Mouse (Mus musculus) E14TG2a.4 (cell line): ENCODE results near the gene Gm45234.

Experiments
- H3K27me3 ChIP-seq: 2 replicates; pipeline ENCODE4 v1.6.1; 2014; ENCODE audit warnings: low read length, control low read depth; ENCODE audit not compliant: insufficient read depth
- H3K36me3 ChIP-seq: 2 replicates; pipeline ENCODE4 v1.6.1; 2014; ENCODE audit warnings: low read length, control low read depth; ENCODE audit not compliant: insufficient read depth
- H3K4me1 ChIP-seq: replicated peaks from 2 replicates; pipeline ENCODE4 v1.6.1; 2014; ENCODE audit warnings: low read depth, low read length, control low read depth
- H3K4me3 ChIP-seq: replicated peaks from 2 replicates; pipeline ENCODE4 v1.5.1; 2014; ENCODE audit warnings: mild to moderate bottlenecking, low read length
- H3K9me3 ChIP-seq: 2 replicates; pipeline ENCODE4 v1.6.1; 2014; ENCODE audit warnings: low read length, control low read depth
- CTCF ChIP-seq: conservative IDR thresholded peaks from 2 replicates; pipeline ENCODE4 v1.5.1; 2014; ENCODE audit warnings: low read length
- NANOG ChIP-seq: IDR thresholded peaks from 2 replicates; pipeline ENCODE4 v1.6.1; 2014; ENCODE audit warnings: borderline replicate concordance, low read length, mixed read lengths
- POU5F1 ChIP-seq: IDR thresholded peaks from 2 replicates; pipeline ENCODE4 v1.6.1; 2014; ENCODE audit warnings: low read length, borderline replicate concordance

The Gm45234 gene

GRCm38 (mm10) chr6:124711824-124712782, 43.7 kb downstream of the Gm45234 start, which contains the start of the genes Emg1 and Phb2:
Gene Emg1, minus strand, starts transcription at chr6:124712178.
Gene Phb2, plus strand, starts transcription at chr6:124712336.
- Histone ChIP-seq H3K36me3 (peaks cover 80% of the 10 kb centered on the region), H3K4me1 (peaks cover 83% of the 10 kb centered on the region), H3K27me3 (no peaks in the 10 kb centered on the region), H3K9me3 (no peaks in the 10 kb centered on the region), H3K4me3 (peak within 1 kb of the TSS; percentile 100)
- TF ChIP-seq CTCF = no peak
- no peak for TF ChIP-seq POU5F1
- TF ChIP-seq NANOG = no peak

- Histone ChIP-seq H3K4me3 (no peak overlapping the region), H3K9me3 (no peaks in the 10 kb centered on the region), H3K36me3 (peaks cover 80% of the 10 kb centered on the region), H3K27me3 (no peaks in the 10 kb centered on the region), H3K4me1 (peaks cover 80% of the 10 kb centered on the region)
- TF ChIP-seq CTCF = no peak
- no peak for TF ChIP-seq POU5F1
Measured at GRCm38 (mm10) chr6:124708289-124708889, 47.4 kb downstream of the Gm45234 start.

- peaks cover 97% of the 10 kb centered on the region for H3K36me3 ChIP-seq
- peaks cover 96% of the 10 kb centered on the region for H3K4me1 ChIP-seq
- no peaks in the 10 kb centered on the region for H3K27me3 ChIP-seq
- TF ChIP-seq NANOG = no peak
- no peak for TF ChIP-seq POU5F1
- no peak for TF ChIP-seq CTCF
- no peaks in the 10 kb centered on the region for H3K9me3 ChIP-seq
- no peak overlapping the region for H3K4me3 ChIP-seq
Measured at GRCm38 (mm10) chr6:124706061-124706627, 49.7 kb downstream of the Gm45234 start.

- Histone ChIP-seq H3K9me3 (no peaks in the 10 kb centered on the region), H3K36me3 (peaks cover 100% of the 10 kb centered on the region), H3K4me1 (peaks cover 97% of the 10 kb centered on the region), H3K4me3 (no peak overlapping the region), H3K27me3 (no peaks in the 10 kb centered on the region)
- no peak for TF ChIP-seq POU5F1
- TF ChIP-seq CTCF = no peak
- TF ChIP-seq NANOG = no peak
Measured at GRCm38 (mm10) chr6:124704417-124704816, 51.4 kb downstream of the Gm45234 start.

- Histone ChIP-seq H3K27me3 (no peaks in the 10 kb centered on the region), H3K36me3 (peaks cover 100% of the 10 kb centered on the region), H3K4me1 (peaks cover 97% of the 10 kb centered on the region), H3K9me3 (no peaks in the 10 kb centered on the region), H3K4me3 (no peak overlapping the region)
- TF ChIP-seq CTCF (no peak), POU5F1 (no peak), NANOG (no peak)
Measured at GRCm38 (mm10) chr6:124703789-124704188, 52.0 kb downstream of the Gm45234 start.

GRCm38 (mm10) chr6:124702784-124703103, 53.1 kb downstream of the Gm45234 start:
- Histone ChIP-seq H3K27me3 (no peaks in the 10 kb centered on the region), H3K36me3 (peaks cover 100% of the 10 kb centered on the region), H3K4me3 (no peak overlapping the region), H3K4me1 (peaks cover 90% of the 10 kb centered on the region), H3K9me3 (no peaks in the 10 kb centered on the region)
- TF ChIP-seq CTCF (peak; percentile 90), POU5F1 (no peak)

GRCm38 (mm10) chr6:124702102-124702783, 53.6 kb downstream of the Gm45234 start:
- H3K4me1 ChIP-seq = peaks cover 85% of the 10 kb centered on the region
- 0 out of 2 replicates have a peak overlapping the region, but pooled peaks have one; percentile 2 for H3K4me3 ChIP-seq
- H3K36me3 ChIP-seq = peaks cover 100% of the 10 kb centered on the region
- no peaks in the 10 kb centered on the region for H3K27me3 ChIP-seq
- no peak for TF ChIP-seq NANOG
- no peak for TF ChIP-seq POU5F1
- TF ChIP-seq CTCF = no peak
- H3K9me3 ChIP-seq = no peaks in the 10 kb centered on the region

GRCm38 (mm10) chr6:124701338-124701737, 54.5 kb downstream of the Gm45234 start:
- TF ChIP-seq CTCF (no peak), POU5F1 (no peak), NANOG (no peak)
- H3K9me3 ChIP-seq = no peaks in the 10 kb centered on the region
- H3K4me3 ChIP-seq = no peak overlapping the region
- H3K36me3 ChIP-seq = peaks cover 92% of the 10 kb centered on the region
- no peaks in the 10 kb centered on the region for H3K27me3 ChIP-seq
- peaks cover 76% of the 10 kb centered on the region for H3K4me1 ChIP-seq

- TF ChIP-seq CTCF (no peak), NANOG (no peak), POU5F1 (no peak)
- H3K27me3 ChIP-seq = no peaks in the 10 kb centered on the region
- H3K4me3 ChIP-seq = no peak overlapping the region
- H3K36me3 ChIP-seq = peaks cover 87% of the 10 kb centered on the region
- no peaks in the 10 kb centered on the region for H3K9me3 ChIP-seq
- peaks cover 65% of the 10 kb centered on the region for H3K4me1 ChIP-seq
Measured at GRCm38 (mm10) chr6:124699962-124700610, 55.7 kb downstream of the Gm45234 start.
